Mouse (Mus musculus) adrenal gland, postnatal 36 days (tissue): ENCODE measurements around the gene Ptbp1. TPM values are rescaled to one million over a fixed set of nuclear protein-coding genes. Genes with fewer than 3 reads are reported as not detected.
A peak's percentile ranks its signal among the peaks of the same experiment; 100 is the strongest.

Experiments
- DNase-seq, 2 experiments: peaks; one replicate each; pipeline ENCODE4 v3.0.0; 2021; ENCODE audit warnings: mixed read lengths in 1 of 2
- total RNA-seq, 2 experiments: library from RNA; stranded (reverse); gene quantifications; 2 replicates each; pipeline ENCODE4 v1.2.3; 2021

The Ptbp1 gene
- total RNA-seq, 2 experiments from 2014 or later = 257 to 299 TPM

GRCm38 (mm10) chr10:79832786-79833181 is 21.4 kb upstream of the Ptbp1 start:
- no peak for DNase-seq

GRCm38 (mm10) chr10:79834769-79835398 is 19.3 kb upstream of the Ptbp1 start:
- DNase-seq = peak; percentile 82 to 87

- no peak for DNase-seq
These were observed 17.3 kb upstream of the Ptbp1 start for GRCm38 (mm10) chr10:79836918-79837317.

GRCm38 (mm10) chr10:79838151-79838550 is 16.1 kb upstream of the Ptbp1 start:
- no peak for DNase-seq

DNA sequence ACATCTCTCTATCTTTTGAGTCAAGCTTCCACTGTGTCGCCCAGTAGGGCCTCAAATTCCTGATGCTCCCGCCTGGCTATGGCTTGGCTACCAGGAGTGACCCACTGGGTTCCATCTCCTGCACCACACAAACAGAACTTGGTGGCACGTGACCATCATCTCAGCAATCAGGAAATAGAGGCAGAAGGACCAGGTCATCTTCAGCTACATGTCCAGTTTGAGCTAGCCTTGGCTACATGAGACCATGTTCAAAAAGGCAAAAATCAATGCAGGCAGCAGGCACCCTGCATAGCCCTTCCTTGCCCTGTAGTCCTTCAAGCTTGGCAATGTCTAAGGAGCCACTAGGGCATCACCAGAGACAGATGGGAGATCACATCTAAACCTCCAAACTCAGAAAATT is 14.1 kb upstream of the Ptbp1 start:
- DNase-seq = no peak

GRCm38 (mm10) chr10:79840644-79841551 is 13.3 kb upstream of the Ptbp1 start:
- DNase-seq = peak; percentile 62 to 67

GRCm38 (mm10) chr10:79842322-79842721 is 11.9 kb upstream of the Ptbp1 start:
- DNase-seq = no peak

GRCm38 (mm10) chr10:79843476-79843875 is 10.8 kb upstream of the Ptbp1 start:
- peak in 1 of 2 experiments; percentile 58 for DNase-seq

GRCm38 (mm10) chr10:79846553-79846952 is 7.7 kb upstream of the Ptbp1 start:
- no peak for DNase-seq

GRCm38 (mm10) chr10:79849941-79850628 is 4.1 kb upstream of the Ptbp1 start:
- DNase-seq = no peak

DNA sequence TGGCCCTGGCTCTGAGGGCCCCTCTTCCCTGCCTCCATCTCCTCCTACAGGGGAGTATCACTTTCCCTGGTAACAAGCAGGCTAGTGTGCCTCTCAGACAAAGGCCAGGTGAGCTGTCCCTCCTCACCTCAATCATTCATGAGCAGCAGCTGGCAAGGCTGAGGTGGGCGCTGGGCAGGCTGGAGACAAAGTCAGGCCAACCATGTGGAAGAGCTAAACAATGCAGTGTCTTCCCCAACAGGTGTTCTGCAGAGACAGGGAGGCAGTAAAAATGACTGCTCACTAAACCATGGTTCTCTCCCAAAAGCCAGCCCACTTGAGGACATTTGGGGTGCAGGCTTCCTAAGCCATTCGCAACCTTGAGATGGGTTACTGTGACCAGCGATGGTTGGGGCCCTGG is 2.6 kb upstream of the Ptbp1 start:
- no peak for DNase-seq

- peak in 1 of 2 experiments; percentile 45 for DNase-seq
These were observed 2.0 kb upstream of the Ptbp1 start for GRCm38 (mm10) chr10:79852107-79852789.

GRCm38 (mm10) chr10:79852827-79853226 is 1.4 kb upstream of the Ptbp1 start:
- no peak for DNase-seq

DNA sequence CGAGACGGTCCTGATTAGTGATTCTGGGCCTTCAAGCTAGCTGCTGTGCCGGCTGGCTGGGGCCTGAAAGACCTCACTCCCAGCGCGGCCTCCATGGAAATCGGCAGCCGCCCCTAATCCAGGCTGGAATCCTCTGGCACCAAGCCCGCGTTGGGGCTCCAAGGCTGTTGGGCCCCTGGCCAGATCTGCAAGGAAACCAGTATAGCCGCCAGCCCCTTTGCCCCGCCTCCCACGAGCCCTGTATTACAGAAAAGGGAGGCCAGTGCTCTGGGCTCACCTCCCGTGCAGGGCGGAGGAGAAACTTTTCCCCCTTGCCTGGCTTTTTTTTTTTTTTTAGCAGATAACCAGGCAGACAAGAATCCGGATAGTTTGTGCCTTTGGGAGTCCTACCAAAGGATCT is 835 bp upstream of the Ptbp1 start:
- peak; percentile 96 to 97 for DNase-seq

- DNase-seq = peak; percentile 70 to 82
These were observed 744 bp downstream of the Ptbp1 start for GRCm38 (mm10) chr10:79854801-79855541.

DNA sequence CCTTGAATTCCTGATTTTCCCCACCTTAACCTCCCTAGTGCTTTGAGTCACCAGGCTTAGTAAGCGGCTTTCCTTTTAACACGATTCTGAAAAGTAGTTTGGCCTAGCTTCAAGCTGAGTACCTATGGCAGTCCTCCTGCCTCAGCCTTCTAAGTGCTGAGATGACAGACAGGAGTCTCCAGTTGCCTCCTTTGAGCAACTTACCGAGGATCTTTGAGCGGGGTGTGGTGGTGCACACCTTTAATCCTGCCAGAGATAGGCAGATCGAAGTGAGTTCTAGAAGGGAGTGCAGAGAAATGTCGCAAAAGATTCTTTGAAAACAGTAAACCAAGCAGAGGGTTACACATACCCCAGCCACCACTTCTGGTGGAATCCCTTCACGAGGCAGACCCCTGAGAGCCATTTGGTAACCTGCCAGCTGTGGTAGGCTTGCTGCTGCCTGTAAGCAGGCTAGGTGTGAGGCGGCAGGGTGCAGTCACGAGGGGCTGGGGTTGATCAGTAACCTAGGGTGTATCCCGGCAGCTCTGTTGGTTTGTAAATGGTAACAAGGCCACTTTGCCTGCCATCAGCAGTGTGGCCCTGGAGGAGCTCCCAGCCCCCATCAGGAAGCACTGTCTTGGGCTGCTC is 1.4 kb downstream of the Ptbp1 start:
- peak in 1 of 2 experiments; percentile 58 for DNase-seq

DNA sequence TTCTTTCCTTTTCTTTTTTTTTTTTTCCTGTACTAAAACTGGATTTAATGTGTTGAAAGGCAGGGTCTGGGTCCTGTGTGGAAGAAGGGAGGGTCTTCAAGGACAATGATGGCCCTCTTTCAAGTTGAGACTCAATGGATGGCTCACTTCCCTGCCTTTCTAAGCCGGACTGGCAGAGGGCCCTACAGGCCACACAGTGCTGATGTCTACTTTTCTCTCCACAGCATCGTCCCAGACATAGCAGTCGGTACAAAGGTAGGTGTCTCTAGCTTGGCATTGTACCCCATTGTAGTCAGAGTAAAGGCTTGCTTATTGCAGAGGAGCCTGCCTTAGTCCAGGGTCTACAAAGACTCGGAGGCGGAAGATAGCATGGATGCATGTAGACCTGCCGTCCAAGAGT is 2.1 kb downstream of the Ptbp1 start:
- DNase-seq = no peak

DNA sequence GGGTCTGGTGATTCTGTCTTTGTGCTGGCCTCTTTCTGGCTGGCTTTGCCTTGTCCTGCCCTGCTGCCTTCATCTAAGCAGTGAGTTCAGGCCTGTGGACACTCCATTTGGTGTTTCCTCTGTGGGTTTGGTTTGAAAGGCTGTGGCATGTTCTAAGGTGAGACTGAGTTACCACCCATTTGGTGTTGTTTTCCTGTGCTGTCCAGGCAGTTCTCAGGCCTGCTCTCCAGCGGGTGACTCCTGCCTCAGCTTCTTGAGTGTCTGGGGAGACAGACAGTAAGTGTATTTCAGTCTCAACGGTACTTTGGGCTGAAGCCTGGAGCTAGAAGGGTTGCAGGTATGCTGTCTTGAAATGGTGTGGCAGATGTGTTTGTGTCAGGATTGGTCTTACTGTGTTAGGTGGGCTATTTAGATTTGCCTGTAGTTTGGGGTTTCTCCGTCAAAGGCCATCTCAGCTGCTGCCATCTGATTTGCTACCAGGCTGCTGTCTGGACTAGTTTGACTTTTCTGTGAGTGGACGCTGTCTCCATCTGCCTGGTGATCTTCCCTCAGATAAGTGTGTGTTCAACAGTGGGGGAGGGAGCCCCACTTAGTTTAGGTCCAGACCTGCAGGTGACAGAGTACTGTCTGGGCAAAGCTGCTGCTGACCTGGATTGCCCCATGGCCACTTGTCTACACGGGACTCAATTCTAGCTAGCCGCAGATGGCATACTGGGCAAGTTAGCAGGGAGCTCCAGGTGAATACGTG is 2.7 kb downstream of the Ptbp1 start:
- no peak for DNase-seq

- DNase-seq = peak; percentile 73 to 87
These were observed 3.2 kb downstream of the Ptbp1 start for GRCm38 (mm10) chr10:79857452-79857811.

DNA sequence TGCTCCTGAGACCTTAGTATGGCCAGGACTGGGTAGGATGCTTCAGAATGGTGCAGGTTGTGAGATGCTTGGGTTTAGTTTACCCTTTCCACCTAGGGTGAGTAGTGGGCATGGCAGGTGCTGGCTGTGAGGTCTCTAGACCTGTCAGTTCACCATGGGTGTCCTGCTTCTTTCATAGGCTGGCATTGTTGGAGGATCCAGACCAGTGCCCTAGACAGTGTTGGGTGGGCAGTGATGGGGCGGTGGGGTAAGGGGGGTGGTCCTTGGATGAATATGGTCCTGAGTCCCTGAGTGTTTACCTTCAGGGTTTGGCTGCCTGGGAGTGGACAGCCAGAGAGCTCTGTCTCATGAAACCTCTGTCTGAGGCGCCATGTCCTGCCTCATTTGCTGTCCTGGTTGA is 3.7 kb downstream of the Ptbp1 start:
- DNase-seq = no peak
